Comparison of ENCODE assay signal across 8 mouse cellular contexts in genomic region chr5:99202074-99202837, GRCm38 (mm10).
DNase-seq lines count a peak whose midpoint lies in the region; ATAC-seq and TF ChIP-seq lines count a peak whose summit lies in the region.

No protein-coding gene starts in this region.

- H3K4me3 ChIP-seq in embryonic facial prominence, embryonic 11.5 days (ENCODE audit: low read depth, low read length), result no peak overlapping the region
- H3K4me3 ChIP-seq in heart, postnatal 0 days (ENCODE audit: low read depth, low read length), result peak overlapping the region; percentile 32; the same call in 1 of the 2 replicates
- no peak overlapping the region for H3K4me3 ChIP-seq in liver, embryonic 14.5 days (ENCODE audit: insufficient read depth in 1 of 2, low read depth in 2 of 2, low read length in 2 of 2)
- no peak overlapping the region for H3K4me3 ChIP-seq in neural tube, embryonic 11.5 days (ENCODE audit: low read depth, low read length)

- no peak overlapping the region for H3K27ac ChIP-seq in embryonic facial prominence, embryonic 11.5 days (replicated peaks; ENCODE audit: low read depth, low read length)
- H3K27ac ChIP-seq in heart, postnatal 0 days (ENCODE audit: low read depth), result no peak overlapping the region
- no peak overlapping the region for H3K27ac ChIP-seq in liver, embryonic 14.5 days
- no peak overlapping the region for H3K27ac ChIP-seq in neural tube, embryonic 11.5 days (ENCODE audit: low read depth, low read length)

- DNase-seq in CD4-positive, CD25-positive, alpha-beta regulatory T cell, adult 2 months (ENCODE audit: low read depth, low spot score), result peak; percentile 74
- peak; percentile 57 for DNase-seq in adrenal gland, postnatal 10 days
- DNase-seq in embryonic facial prominence, embryonic 11.5 days (ENCODE audit: low spot score), result peak; percentile 77
- peak; percentile 42 for DNase-seq in heart, postnatal 0 days (ENCODE audit: low spot score)
- peak; percentile 42 to 56 for DNase-seq in kidney, postnatal 25 days
- DNase-seq in liver, embryonic 14.5 days (ENCODE audit: low read depth in 3 of 3, low spot score in 3 of 3), result peak; percentile 7 to 26 (median 11)
- DNase-seq in neural tube, embryonic 11.5 days (ENCODE audit: low spot score), result peak; percentile 73
- DNase-seq in thymus, postnatal 36 days, result peak; percentile 4 to 6

- no peaks in the 10 kb centered on the region for H3K9me3 ChIP-seq in embryonic facial prominence, embryonic 11.5 days (replicated peaks; ENCODE audit: control insufficient read depth, low read length)
- no peaks in the 10 kb centered on the region for H3K9me3 ChIP-seq in heart, postnatal 0 days (replicated peaks; ENCODE audit: control insufficient read depth, low read length)
- no peaks in the 10 kb centered on the region for H3K9me3 ChIP-seq in liver, embryonic 14.5 days (ENCODE audit: control insufficient read depth, low read length)
- no peaks in the 10 kb centered on the region for H3K9me3 ChIP-seq in neural tube, embryonic 11.5 days (ENCODE audit: control insufficient read depth, low read length)

- peak; percentile 59 for TF ChIP-seq CTCF in heart, postnatal 0 days (IDR thresholded peaks at IDR 0.05; ENCODE audit: low read depth)
- peak; percentile 59 for TF ChIP-seq CTCF in liver, embryonic 14.5 days (IDR thresholded peaks at IDR 0.05; ENCODE audit: low read depth)

- H3K27me3 ChIP-seq in embryonic facial prominence, embryonic 11.5 days (ENCODE audit: control insufficient read depth, insufficient read depth, low read length), result no peaks in the 10 kb centered on the region; the same call in 1 of the 2 replicates
- H3K27me3 ChIP-seq in heart, postnatal 0 days (ENCODE audit: control insufficient read depth, insufficient read depth, low read length), result no peaks in the 10 kb centered on the region
- H3K27me3 ChIP-seq in liver, embryonic 14.5 days (ENCODE audit: control insufficient read depth, insufficient read depth, low read length), result no peaks in the 10 kb centered on the region
- H3K27me3 ChIP-seq in neural tube, embryonic 11.5 days (ENCODE audit: control insufficient read depth, insufficient read depth, low read length), result no peaks in the 10 kb centered on the region

- no peaks in the 10 kb centered on the region for H3K4me1 ChIP-seq in embryonic facial prominence, embryonic 11.5 days (ENCODE audit: control insufficient read depth, insufficient read depth, low read length)
- no peaks in the 10 kb centered on the region for H3K4me1 ChIP-seq in heart, postnatal 0 days (ENCODE audit: control insufficient read depth, insufficient read depth)
- no peaks in the 10 kb centered on the region; a peak in 1 of 4 replicates for H3K4me1 ChIP-seq in liver, embryonic 14.5 days (replicated peaks; ENCODE audit: control insufficient read depth in 2 of 2, insufficient read depth in 2 of 2, low read length in 1 of 2)
- no peaks in the 10 kb centered on the region for H3K4me1 ChIP-seq in neural tube, embryonic 11.5 days (ENCODE audit: control insufficient read depth, insufficient read depth, low read length)

- H3K4me2 ChIP-seq in embryonic facial prominence, embryonic 11.5 days (ENCODE audit: low read depth, low read length), result no peak overlapping the region
- H3K4me2 ChIP-seq in heart, postnatal 0 days (ENCODE audit: low read depth, low read length), result peak overlapping the region; percentile 52
- 0 out of 2 replicates have a peak overlapping the region, but pooled peaks have one; percentile 5 for H3K4me2 ChIP-seq in liver, embryonic 14.5 days (ENCODE audit: low read depth)
- no peak overlapping the region for H3K4me2 ChIP-seq in neural tube, embryonic 11.5 days (ENCODE audit: low read depth)

- no peaks in the 10 kb centered on the region for H3K36me3 ChIP-seq in embryonic facial prominence, embryonic 11.5 days (replicated peaks; ENCODE audit: control insufficient read depth, insufficient read depth, low read depth, low read length)
- no peaks in the 10 kb centered on the region for H3K36me3 ChIP-seq in heart, postnatal 0 days (replicated peaks; ENCODE audit: control insufficient read depth, insufficient read depth, low read length)
- H3K36me3 ChIP-seq in liver, embryonic 14.5 days (replicated peaks; ENCODE audit: control insufficient read depth, insufficient read depth, low read depth), result no peaks in the 10 kb centered on the region
- no peaks in the 10 kb centered on the region for H3K36me3 ChIP-seq in neural tube, embryonic 11.5 days (ENCODE audit: control insufficient read depth, insufficient read depth, low read length)

- H3K9ac ChIP-seq in embryonic facial prominence, embryonic 11.5 days (replicated peaks; ENCODE audit: low read length), result no peak overlapping the region
- H3K9ac ChIP-seq in heart, postnatal 0 days (replicated peaks; ENCODE audit: low read depth, low read length), result no peak overlapping the region
- no peak overlapping the region for H3K9ac ChIP-seq in liver, embryonic 14.5 days (replicated peaks)
- no peak overlapping the region for H3K9ac ChIP-seq in neural tube, embryonic 11.5 days (ENCODE audit: low read length)

- no peak for ATAC-seq in embryonic facial prominence, embryonic 11.5 days (replicated peaks; ENCODE audit: insufficient number of reproducible peaks, low FRiP score, low TSS enrichment, low read depth)
- ATAC-seq in heart, postnatal 0 days (ENCODE audit: insufficient read depth, low read depth), result peak; percentile 49; the same call in 1 of the 2 replicates
- no peak for ATAC-seq in liver, embryonic 14.5 days (ENCODE audit: insufficient read depth)
- peak; percentile 31; the same call in 1 of the 2 replicates for ATAC-seq in neural tube, embryonic 11.5 days (ENCODE audit: insufficient read depth, low FRiP score, low TSS enrichment)

- TF ChIP-seq EP300 in heart, postnatal 0 days (IDR thresholded peaks at IDR 0.05; ENCODE audit: low read depth), result no peak
- TF ChIP-seq EP300 in liver, embryonic 14.5 days (IDR thresholded peaks at IDR 0.05; ENCODE audit: low read depth), result no peak

- 56% methylated on average over 15 of the region's 15 CpGs for WGBS in embryonic facial prominence, embryonic 11.5 days
- WGBS in heart, postnatal 0 days, result 49% methylated on average over 15 of the region's 15 CpGs
- WGBS in liver, embryonic 14.5 days (ENCODE audit: insufficient replicate concordance), result 47% methylated on average over 15 of the region's 15 CpGs
- 60% methylated on average over 15 of the region's 15 CpGs for WGBS in neural tube, embryonic 11.5 days

Comparison
In these comparisons a context has a peak if more than half of its experiments do, and no peak if none do; other contexts are left out.
1. DNase-seq: peak in every context shown above with its lines; median percentile 77 in embryonic facial prominence, embryonic 11.5 days; 74 in CD4-positive, CD25-positive, alpha-beta regulatory T cell, adult 2 months; 73 in neural tube, embryonic 11.5 days; 57 in adrenal gland, postnatal 10 days; 49 in kidney, postnatal 25 days; 42 in heart, postnatal 0 days; 11 in liver, embryonic 14.5 days; 5 in thymus, postnatal 36 days.
2. ATAC-seq: peak in heart, postnatal 0 days (single experiment) and neural tube, embryonic 11.5 days (single experiment); none in embryonic facial prominence, embryonic 11.5 days (single experiment) and liver, embryonic 14.5 days (single experiment).
3. H3K4me2 ChIP-seq: peak in heart, postnatal 0 days (single experiment) and liver, embryonic 14.5 days (single experiment); none in embryonic facial prominence, embryonic 11.5 days (single experiment) and neural tube, embryonic 11.5 days (single experiment).